Mouse (Mus musculus): Measurements from ENCODE around the gene U2af1l4.

GRCm38 (mm10) chr7:30581547-30581946 is 18.4 kb downstream of the U2af1l4 start:
- TF ChIP-seq CTCF (IDR thresholded peaks at IDR 0.05; ENCODE audit: control insufficient read depth, insufficient read depth, low read length) (no peak), POLR2A (IDR thresholded peaks at IDR 0.05; ENCODE audit: borderline replicate concordance, control insufficient read depth, low read depth, low read length) (no peak)
